Mouse (Mus musculus) liver, adult 2 months (tissue): ENCODE results near the gene Med19.

Experiments used
- CTCF ChIP-seq: fragments of 200-500 bp; IDR thresholded peaks from 2 replicates; pipeline ENCODE4 v1.5.1; 2011; ENCODE audit warnings: low read depth, low read length, control low read depth
- POLR2A ChIP-seq: fragments of 200-500 bp; IDR thresholded peaks from 2 replicates; pipeline ENCODE4 v1.6.1; 2011; ENCODE audit warnings: low read length, control low read depth; ENCODE audit not compliant: insufficient read depth; ENCODE audit errors: extremely low read depth

DNA sequence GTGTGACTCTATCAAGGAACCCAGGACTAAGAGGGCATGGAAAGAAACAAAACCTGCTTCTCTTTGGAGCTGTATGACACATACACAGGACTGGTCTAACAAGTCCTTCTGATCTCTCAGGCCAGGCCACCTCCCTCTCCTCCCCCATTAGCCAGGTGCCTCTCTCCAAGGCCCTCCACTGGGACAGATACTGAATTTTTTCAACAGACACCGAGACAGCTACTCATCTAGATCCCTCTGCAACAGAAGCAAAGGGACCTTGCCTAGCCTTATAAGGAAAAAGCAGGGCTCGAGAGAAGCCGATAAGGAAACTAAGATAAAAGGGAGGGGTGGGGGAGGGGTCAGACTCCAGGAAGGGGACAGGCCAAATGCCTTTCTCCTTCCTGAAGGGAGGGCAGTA, 45.2 kb upstream of the Med19 start:
- TF ChIP-seq CTCF (no peak), POLR2A (no peak)
